Mouse (Mus musculus) retina, embryonic 14.5 days (tissue): Measurements from ENCODE around the gene Cxcl17.
"Not testable (repeated sequence)": the region's sequence is repeated elsewhere in the genome, so short reads cannot be mapped to it uniquely, and the experiment has no call there.

Source experiments
- DNase-seq: peaks from one replicate; pipeline ENCODE4 v3.0.0-alpha.2; 2015; ENCODE audit warnings: low spot score

The Cxcl17 gene

GRCm38 (mm10) chr7:25426380-25426779 is 13.7 kb upstream of the Cxcl17 start:
- DNase-seq, result not testable (repeated sequence)

DNA sequence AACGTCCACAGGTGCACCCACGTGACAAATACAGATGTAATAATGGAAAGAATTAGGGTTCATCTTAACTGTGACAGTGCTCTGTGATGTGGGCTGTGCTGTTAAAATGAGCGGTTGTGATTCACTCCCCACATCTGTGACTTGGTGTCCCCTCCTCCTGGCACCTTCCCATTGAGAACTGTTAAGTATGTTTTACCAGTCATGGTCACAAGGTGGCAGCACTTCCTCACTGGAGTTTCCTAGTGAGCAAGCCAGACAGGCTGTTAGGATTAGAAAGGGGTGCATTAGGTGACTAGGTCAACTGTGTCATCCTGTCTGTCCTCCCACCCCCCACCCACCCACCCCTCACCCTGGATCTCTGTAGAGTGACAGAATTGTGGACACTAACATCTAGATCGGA is 11.7 kb upstream of the Cxcl17 start:
- peak; percentile 94 for DNase-seq

GRCm38 (mm10) chr7:25422286-25422841 is 9.7 kb upstream of the Cxcl17 start:
- no peak for DNase-seq

GRCm38 (mm10) chr7:25419943-25420342 is 7.3 kb upstream of the Cxcl17 start:
- DNase-seq, result no peak

GRCm38 (mm10) chr7:25419536-25419935 is 6.8 kb upstream of the Cxcl17 start:
- DNase-seq, result no peak

DNA sequence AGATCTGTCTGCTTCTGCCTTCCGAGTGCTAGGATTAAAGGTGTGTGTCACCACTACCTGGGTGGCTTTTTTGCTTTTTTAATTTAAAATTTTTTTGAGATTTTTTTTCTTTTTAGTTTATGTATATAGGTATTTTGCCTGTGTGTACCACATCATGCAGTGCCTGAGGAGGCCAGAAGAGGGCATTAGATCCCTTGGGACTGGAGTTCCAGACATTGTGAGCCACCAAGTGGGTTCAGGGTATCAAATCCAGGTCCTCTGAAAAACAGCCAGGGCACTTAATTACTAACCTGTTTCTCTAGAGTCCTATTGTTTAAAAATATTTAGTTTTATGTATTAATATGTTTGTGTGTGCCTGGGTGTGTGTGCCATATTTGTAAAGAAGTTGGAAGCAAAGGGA is 4.9 kb upstream of the Cxcl17 start:
- peak; percentile 64 for DNase-seq

DNA sequence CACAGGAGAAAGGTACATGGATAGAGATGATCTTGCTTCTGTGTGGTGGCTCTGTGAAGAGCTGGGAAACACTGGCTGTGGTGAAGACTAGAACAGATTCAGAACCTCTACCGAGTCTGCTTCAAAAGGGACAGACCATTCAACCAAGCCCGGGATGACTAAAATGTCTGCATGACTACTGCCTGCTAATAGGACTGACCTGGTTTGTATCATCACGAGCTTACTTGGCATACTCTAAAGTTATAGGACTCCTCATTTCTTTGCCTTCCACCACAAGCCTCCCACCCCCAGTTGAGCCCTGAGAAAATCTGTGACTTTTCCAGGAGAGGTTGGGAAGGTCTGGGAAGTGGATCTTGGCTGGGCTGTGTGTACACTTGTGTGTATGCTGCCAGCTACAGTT is 825 bp downstream of the Cxcl17 start:
- DNase-seq, result no peak

GRCm38 (mm10) chr7:25410969-25411615 is 1.6 kb downstream of the Cxcl17 start:
- no peak for DNase-seq

DNA sequence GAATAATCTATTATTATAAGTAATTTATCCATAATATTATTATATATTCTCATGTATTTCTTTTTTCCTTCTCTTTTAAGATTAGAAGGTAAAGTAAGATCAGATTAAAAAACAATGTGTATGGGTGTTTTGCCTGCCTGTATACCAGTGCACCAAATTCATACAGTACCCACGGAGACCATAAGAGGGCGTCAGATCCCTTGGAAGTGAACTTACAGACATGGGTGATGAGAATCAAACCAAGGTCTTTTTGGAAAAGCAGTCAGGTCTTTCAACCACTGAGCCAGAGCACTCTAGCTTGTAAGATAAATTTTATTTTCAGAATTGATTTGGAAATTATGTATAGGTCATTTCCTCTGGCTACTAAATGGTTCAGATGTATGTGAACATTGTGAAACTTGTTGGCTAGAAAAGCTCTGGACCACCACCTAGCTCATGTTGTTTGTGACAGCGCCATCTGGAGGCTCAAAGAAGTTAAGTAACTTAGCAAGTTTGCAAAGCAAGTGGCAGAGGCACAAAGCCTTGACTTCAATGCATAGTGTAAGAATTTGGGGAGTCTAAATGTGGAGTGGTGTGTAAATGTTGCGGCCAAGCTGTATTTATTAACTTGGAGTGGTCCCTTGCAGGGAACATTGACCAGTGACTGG is 3.4 kb downstream of the Cxcl17 start:
- DNase-seq, result peak; percentile 46

DNA sequence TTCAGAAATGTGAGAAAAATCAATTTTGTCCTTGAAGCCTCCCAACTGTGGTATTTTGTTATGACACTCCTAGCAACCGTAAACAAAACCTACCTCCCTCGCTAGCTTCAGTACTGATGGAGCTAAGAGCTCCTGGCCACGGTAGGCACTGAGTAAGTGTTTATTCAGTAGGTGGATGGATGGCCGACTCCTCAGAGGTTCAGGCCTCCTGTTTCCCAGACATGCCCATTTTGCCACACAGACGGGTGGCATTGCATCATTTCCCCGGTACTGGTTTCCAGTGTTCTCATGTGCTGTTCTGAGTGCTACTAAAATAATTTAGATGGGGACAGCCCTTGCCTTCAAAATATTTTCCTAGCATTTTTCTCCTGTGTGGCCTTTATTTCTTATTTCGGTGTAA is 6.2 kb downstream of the Cxcl17 start:
- no peak for DNase-seq

DNA sequence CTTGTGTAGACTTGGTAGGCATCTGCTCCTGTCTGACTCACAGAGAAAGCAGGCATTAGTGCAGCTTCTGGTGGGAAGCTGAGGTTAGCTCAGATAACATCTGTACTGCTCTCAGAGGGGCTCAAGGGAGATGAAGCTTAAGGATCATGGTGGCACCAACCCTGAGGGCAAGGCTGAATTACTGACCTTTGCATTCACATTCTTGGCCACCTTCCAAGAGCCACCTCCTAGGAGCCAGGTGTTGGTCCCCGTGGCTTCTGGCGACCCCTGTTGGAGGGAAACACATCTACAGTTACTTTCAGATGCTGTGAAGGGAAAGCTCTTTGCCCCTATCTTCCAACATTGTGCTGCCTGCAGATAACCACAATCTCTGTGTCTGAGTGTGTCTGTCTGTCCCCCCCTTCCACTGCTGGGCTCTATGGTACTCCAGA is 10.0 kb downstream of the Cxcl17 start:
- DNase-seq, result peak; percentile 63

GRCm38 (mm10) chr7:25401986-25402385 is 10.7 kb downstream of the Cxcl17 start:
- no peak for DNase-seq

DNA sequence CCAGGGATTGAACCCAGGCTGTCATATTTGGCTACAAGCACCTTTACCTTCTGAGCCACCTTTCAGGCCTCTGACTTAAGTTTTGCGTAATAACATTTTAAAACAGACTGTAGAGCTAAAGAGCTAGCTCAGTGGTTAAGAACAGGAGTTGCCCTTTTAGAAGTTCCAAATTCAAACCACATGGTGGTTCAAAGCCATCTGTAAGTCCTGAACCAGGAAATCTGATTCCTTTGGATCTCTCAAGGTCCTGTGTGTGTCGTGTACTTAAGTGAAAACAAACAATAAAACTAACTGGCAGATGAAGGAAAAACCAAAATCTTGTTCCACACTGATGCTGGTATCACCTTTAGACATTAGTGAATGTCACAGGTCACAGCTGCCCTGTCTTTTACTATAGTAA is 11.1 kb downstream of the Cxcl17 start:
- no peak for DNase-seq

- DNase-seq, result not testable (repeated sequence)
Measured at GRCm38 (mm10) chr7:25399028-25399427, 13.7 kb downstream of the Cxcl17 start.

DNA sequence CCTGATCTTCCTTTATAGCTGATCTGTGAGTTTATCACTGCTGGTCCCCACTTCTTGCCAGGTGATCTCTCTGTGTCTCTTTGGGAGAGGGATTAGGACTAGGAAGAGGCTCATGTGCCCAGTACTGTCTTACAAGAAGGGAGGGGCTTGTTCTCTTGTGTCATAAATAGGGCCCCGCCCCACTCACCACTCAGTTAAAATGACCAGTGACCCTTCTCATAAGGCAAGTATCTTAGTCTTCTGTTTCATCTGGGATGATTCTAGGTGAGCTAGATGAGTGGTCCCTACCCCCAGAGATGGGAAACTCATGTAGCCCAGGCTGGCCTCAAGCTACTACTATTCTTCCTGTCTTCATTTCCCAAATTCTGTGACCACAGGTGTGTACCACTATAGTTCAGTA is 14.1 kb downstream of the Cxcl17 start, which contains the start of gene Lipe:
Gene Lipe, minus strand, starts transcription at position 101 of the 400 bp plus-strand sequence.
- no peak for DNase-seq

GRCm38 (mm10) chr7:25396621-25397020 is 16.1 kb downstream of the Cxcl17 start:
- DNase-seq, result no peak

- DNase-seq, result peak; percentile 91
Measured at GRCm38 (mm10) chr7:25395558-25396521, 16.8 kb downstream of the Cxcl17 start.

DNA sequence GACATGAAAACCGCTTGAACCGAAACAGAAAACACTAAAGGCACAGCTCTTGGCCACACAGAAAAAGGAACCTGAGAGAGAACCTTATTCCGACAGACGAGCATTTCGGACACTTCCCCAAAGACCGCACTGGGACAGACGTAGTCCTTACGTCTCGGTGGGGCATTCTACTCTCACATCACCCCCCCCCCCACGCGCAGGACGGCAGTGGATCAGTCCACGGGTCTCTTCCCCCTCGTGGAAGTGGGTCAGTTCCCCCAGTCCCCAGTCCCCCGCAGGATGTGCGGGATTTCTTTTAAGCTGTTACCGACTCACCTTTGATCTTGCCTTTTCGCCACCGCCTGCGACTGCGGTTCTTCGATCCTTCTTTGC is 17.5 kb downstream of the Cxcl17 start:
- DNase-seq, result no peak

GRCm38 (mm10) chr7:25394754-25395153 is 17.9 kb downstream of the Cxcl17 start:
- no peak for DNase-seq

GRCm38 (mm10) chr7:25393451-25394210 is 19.1 kb downstream of the Cxcl17 start:
- no peak for DNase-seq

GRCm38 (mm10) chr7:25392851-25393250 is 19.8 kb downstream of the Cxcl17 start:
- DNase-seq, result no peak
